Mouse (Mus musculus): ENCODE measurements around the gene Tph2.

DNA sequence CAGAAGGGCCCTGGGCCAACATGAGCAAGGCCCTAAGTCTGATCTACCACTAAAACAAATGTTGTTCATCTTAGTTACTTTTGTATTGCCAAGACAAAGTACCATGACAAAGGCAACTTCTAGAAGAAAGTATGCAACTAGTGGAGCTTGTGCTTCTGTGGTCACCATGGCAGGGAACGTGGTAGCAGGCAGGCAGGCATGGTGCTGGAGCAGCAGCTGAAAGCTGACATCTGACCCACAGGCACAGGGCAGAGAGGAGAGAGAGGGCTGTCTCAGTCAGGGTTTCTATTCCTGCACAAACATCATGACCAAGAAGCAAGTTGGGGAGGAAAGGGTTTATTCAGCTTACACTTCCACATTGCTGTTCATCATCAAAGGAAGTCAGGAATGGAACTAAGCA is 56.9 kb downstream of the Tph2 start:
- TF ChIP-seq CTCF (IDR thresholded peaks at IDR 0.05; ENCODE audit: low read depth): no peak
- no peak for TF ChIP-seq EP300 (optimal IDR thresholded peaks at IDR 0.05)
